Mouse (Mus musculus) MEL (cell line): ENCODE measurements at regions not wholly inside any gene's neighbourhood (a gene's known extent, or its start where the extent isn't known, plus 50 kb on each side); places are given as distances from the start of the nearest gene placed in this dataset.

Experiments
- CHD2 ChIP-seq: IDR thresholded peaks from 2 replicates; pipeline ENCODE4 v1.6.1; 2011; ENCODE audit warnings: low read length, improper control_type of control experiment
- CTCF ChIP-seq, 3 experiments: IDR thresholded peaks in 2 of 3; conservative IDR thresholded peaks in 1 of 3; 2 replicates each; pipeline ENCODE4 v1.5.1; 2011 to 2012; ENCODE audit warnings: low read length in 3 of 3, low read depth in 2 of 3, mild to moderate bottlenecking in 2 of 3, improper control_type of control experiment in 1 of 3, inconsistent platforms in 1 of 3, mixed read lengths in 1 of 3, moderate library complexity in 1 of 3; ENCODE audit not compliant: control insufficient read depth in 1 of 3, insufficient read depth in 1 of 3, poor library complexity in 1 of 3, severe bottlenecking in 1 of 3
- E2F4 ChIP-seq: IDR thresholded peaks from 2 replicates; pipeline ENCODE4 v1.6.1; 2011; ENCODE audit warnings: low read depth, low read length, improper control_type of control experiment, borderline replicate concordance
- EP300 ChIP-seq, 2 experiments: IDR thresholded peaks; 2 replicates each; pipeline ENCODE4 v1.6.1; 2011; ENCODE audit warnings: improper control_type of control experiment in 2 of 2, low read length in 2 of 2, low read depth in 1 of 2, mild to moderate bottlenecking in 1 of 2
- GATA1 ChIP-seq: IDR thresholded peaks from 2 replicates; pipeline ENCODE4 v1.6.1; 2011; ENCODE audit warnings: low read depth, low read length, improper control_type of control experiment
- HCFC1 ChIP-seq: IDR thresholded peaks from 2 replicates; pipeline ENCODE4 v1.6.1; 2012; ENCODE audit warnings: low read depth, mild to moderate bottlenecking, inconsistent platforms, low read length, improper control_type of control experiment, moderate library complexity
- KAT2A ChIP-seq: conservative IDR thresholded peaks from 2 replicates; pipeline ENCODE4 v1.6.1; 2012; ENCODE audit warnings: low read depth, low read length, improper control_type of control experiment, inconsistent platforms
- MEF2A ChIP-seq: IDR thresholded peaks from 2 replicates; pipeline ENCODE4 v1.6.1; 2014; ENCODE audit warnings: low read depth, mild to moderate bottlenecking, inconsistent platforms, low read length, improper control_type of control experiment; ENCODE audit not compliant: poor library complexity, insufficient replicate concordance, severe bottlenecking; ENCODE audit errors: extremely low read depth
- MYC ChIP-seq: IDR thresholded peaks from 2 replicates; pipeline ENCODE4 v1.6.1; 2011; ENCODE audit warnings: low read depth, mild to moderate bottlenecking, low read length, improper control_type of control experiment, moderate library complexity
- NRF1 ChIP-seq: IDR thresholded peaks from 2 replicates; pipeline ENCODE4 v1.6.1; 2014; ENCODE audit warnings: low read depth, mild to moderate bottlenecking, inconsistent platforms, low read length, improper control_type of control experiment, moderate library complexity; ENCODE audit not compliant: poor library complexity, insufficient read depth, severe bottlenecking
- POLR2A ChIP-seq, 2 experiments: IDR thresholded peaks; 2 replicates each; pipeline ENCODE4 v1.6.1; 2011 to 2012; ENCODE audit warnings: low read length in 2 of 2, mild to moderate bottlenecking in 2 of 2, control low read depth in 1 of 2, improper control_type of control experiment in 1 of 2, low read depth in 1 of 2, moderate library complexity in 1 of 2; ENCODE audit not compliant: control insufficient read depth in 1 of 2, insufficient read depth in 1 of 2, poor library complexity in 1 of 2
- TCF12 ChIP-seq: IDR thresholded peaks from 2 replicates; pipeline ENCODE4 v1.6.1; 2014; ENCODE audit warnings: low read depth, mild to moderate bottlenecking, inconsistent platforms, low read length, improper control_type of control experiment, moderate library complexity
- ZMIZ1 ChIP-seq: IDR thresholded peaks from 2 replicates; pipeline ENCODE4 v1.6.1; 2012; ENCODE audit warnings: low read depth, mild to moderate bottlenecking, inconsistent platforms, low read length, improper control_type of control experiment, moderate library complexity

- TF ChIP-seq CHD2 (no peak), POLR2A (IDR thresholded peaks at IDR 0.05; ENCODE audit: control insufficient read depth in 1 of 2, insufficient read depth in 1 of 2, low read depth in 1 of 2, low read length in 2 of 2, poor library complexity in 1 of 2) (no peak), NRF1 (no peak), CTCF (IDR thresholded peaks at IDR 0.05 in 2 of 3, conservative IDR thresholded peaks at IDR 0.05 in 1 of 3; ENCODE audit: control insufficient read depth in 1 of 3, insufficient read depth in 1 of 3, low read depth in 2 of 3, low read length in 3 of 3, poor library complexity in 1 of 3, severe bottlenecking in 1 of 3) (no peak), GATA1 (no peak), MEF2A (no peak), EP300 (IDR thresholded peaks at IDR 0.05; ENCODE audit: low read depth in 1 of 2, low read length in 2 of 2) (no peak), HCFC1 (no peak), ZMIZ1 (no peak), E2F4 (no peak), MYC (no peak), KAT2A (no peak), TCF12 (no peak)
Observed at GRCm38 (mm10) chr10:102623895-102624294, 111.9 kb downstream of the Rassf9 start.
